Mouse (Mus musculus) liver, adult 2 months (tissue): ENCODE measurements around the gene Entpd2.

ENCODE experiments used
- CTCF ChIP-seq: fragments of 200-500 bp; IDR thresholded peaks from 2 replicates; pipeline ENCODE4 v1.5.1; 2011; ENCODE audit warnings: low read depth, low read length, control low read depth
- POLR2A ChIP-seq: fragments of 200-500 bp; IDR thresholded peaks from 2 replicates; pipeline ENCODE4 v1.6.1; 2011; ENCODE audit warnings: low read length, control low read depth; ENCODE audit not compliant: insufficient read depth; ENCODE audit errors: extremely low read depth

GRCm38 (mm10) chr2:25402377-25402971 lies 6.8 kb downstream of the Entpd2 start:
- TF ChIP-seq CTCF (peak; percentile 72), POLR2A (no peak)
